Mouse (Mus musculus) neural tube, embryonic 15.5 days (tissue): Measurements from ENCODE around the gene Ppp1r2. TPM values are rescaled to one million over a fixed set of nuclear protein-coding genes. Genes with fewer than 3 reads are reported as not detected.

Experiments used
- ATAC-seq: fragments of 200-750 bp; cut with Nextera tagmentation; 2 replicates; pipeline ENCODE4 v1.8.0; 2017; ENCODE audit warnings: mild to moderate bottlenecking, moderate TSS enrichment, moderate library complexity; ENCODE audit not compliant: low FRiP score
- H3K27ac ChIP-seq: fragments of 300-500 bp; sonication (generic); replicated peaks from 2 replicates; pipeline ENCODE4 v1.5.1; 2015; ENCODE audit warnings: mild to moderate bottlenecking, inconsistent platforms
- H3K27me3 ChIP-seq: fragments of 300-500 bp; sonication (generic); replicated peaks from 2 replicates; pipeline ENCODE4 v1.6.1; 2015; ENCODE audit warnings: inconsistent platforms
- H3K36me3 ChIP-seq: fragments of 300-500 bp; sonication (generic); 2 replicates; pipeline ENCODE4 v1.6.1; 2015; ENCODE audit warnings: inconsistent platforms
- H3K4me1 ChIP-seq: fragments of 300-500 bp; sonication (generic); 2 replicates; pipeline ENCODE4 v1.6.1; 2015; ENCODE audit warnings: inconsistent platforms
- H3K4me2 ChIP-seq: fragments of 300-500 bp; sonication (generic); 2 replicates; pipeline ENCODE4 v1.6.1; 2015; ENCODE audit warnings: inconsistent platforms, mild to moderate bottlenecking, moderate library complexity
- H3K4me3 ChIP-seq: fragments of 300-500 bp; sonication (generic); replicated peaks from 2 replicates; pipeline ENCODE4 v1.5.1; 2015; ENCODE audit warnings: mild to moderate bottlenecking, inconsistent platforms
- H3K9ac ChIP-seq: fragments of 300-500 bp; sonication (generic); replicated peaks from 2 replicates; pipeline ENCODE4 v1.6.1; 2015; ENCODE audit warnings: mild to moderate bottlenecking, inconsistent platforms
- H3K9me3 ChIP-seq: fragments of 300-500 bp; sonication (generic); replicated peaks from 2 replicates; pipeline ENCODE4 v1.6.1; 2016; ENCODE audit warnings: inconsistent platforms
- WGBS: fragments of 180-500 bp; shearing (Covaris S2); methylation state at CpG from one replicate; pipeline ENCODE4 v1.1.7; 2015; ENCODE audit warnings: mixed read lengths; 5-methylcytosine and 5-hydroxymethylcytosine counted together
- polyA plus RNA-seq: library from polyadenylated mRNA; unstranded; fragments of >200 nt; fragmentation: Nextera tagmentation; extraction: Ambion mirVana; gene quantifications from 2 replicates; pipeline ENCODE4 v1.2.1, GENCODE M21; 2015

Ppp1r2 gene
- polyA plus RNA-seq, 1 experiment from 2014 or later: 123 TPM

DNA sequence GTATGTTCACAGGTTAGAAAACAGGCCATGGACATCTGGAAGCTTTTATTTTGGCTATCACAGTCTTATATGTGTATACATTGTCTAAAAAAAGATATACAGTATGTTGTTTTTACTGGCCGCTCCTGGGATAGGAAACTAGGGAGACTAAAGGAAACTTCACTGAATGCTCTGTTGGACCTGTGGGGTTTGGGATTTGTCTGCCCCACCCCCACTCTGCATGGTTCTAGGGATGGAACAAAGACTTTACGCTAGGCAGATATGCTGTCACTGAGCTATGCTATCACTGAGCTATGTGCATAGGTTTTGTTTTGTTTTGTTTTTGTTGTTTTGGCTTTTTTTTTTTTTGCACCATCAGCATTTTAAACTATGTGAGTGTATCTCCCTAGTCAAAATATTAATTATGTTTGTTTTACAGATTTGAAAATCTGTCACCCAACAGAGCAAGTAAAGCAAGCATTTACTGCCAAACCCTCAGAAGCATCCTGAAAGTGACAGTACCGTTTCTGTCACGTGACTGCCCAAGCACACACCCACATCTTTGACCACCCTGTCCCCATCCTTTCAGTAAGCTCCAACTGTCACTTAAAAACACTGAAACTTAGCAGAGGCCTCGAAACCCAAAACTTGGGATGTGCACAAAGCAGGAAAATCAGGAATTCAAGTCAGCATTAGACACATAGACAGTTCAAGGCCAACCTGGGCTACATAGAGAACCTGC lies 30.3 kb upstream of the Ppp1r2 start:
- WGBS: 74% methylated on average over 5 of the region's 5 CpGs
- Histone ChIP-seq H3K4me2 (no peak overlapping the region), H3K9me3 (no peaks in the 10 kb centered on the region), H3K9ac (no peak overlapping the region), H3K27me3 (no peaks in the 10 kb centered on the region), H3K36me3 (no peaks in the 10 kb centered on the region), H3K27ac (no peak overlapping the region), H3K4me1 (peaks cover 10% of the 10 kb centered on the region; the same call in 1 of the 2 replicates), H3K4me3 (no peak overlapping the region)
- ATAC-seq: no peak

DNA sequence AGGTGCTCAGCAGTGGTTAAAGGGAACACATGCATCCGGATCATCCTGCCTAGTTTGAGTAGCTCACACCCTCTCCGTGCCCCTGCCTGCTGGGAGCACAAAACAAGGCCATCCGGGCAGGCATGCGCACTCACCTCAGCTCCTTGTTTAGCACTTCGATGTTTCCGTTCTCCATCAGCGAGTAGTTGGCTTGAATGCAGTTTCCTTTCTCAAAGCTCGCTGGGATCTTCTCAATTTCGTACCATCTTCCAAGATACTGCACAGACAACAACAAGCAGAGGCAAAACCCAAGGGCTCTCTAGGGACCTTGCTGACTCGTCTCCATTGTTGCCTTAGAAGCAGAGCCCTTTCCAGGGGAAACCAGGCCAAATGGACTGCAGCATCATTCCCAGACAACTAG lies 28.2 kb upstream of the Ppp1r2 start:
- H3K4me3 ChIP-seq: no peak overlapping the region
- no peaks in the 10 kb centered on the region for H3K27me3 ChIP-seq
- H3K4me1 ChIP-seq: peaks cover 26% of the 10 kb centered on the region
- 57% methylated on average over 10 of the region's 10 CpGs for WGBS
- H3K9me3 ChIP-seq: no peaks in the 10 kb centered on the region
- no peaks in the 10 kb centered on the region for H3K36me3 ChIP-seq
- H3K9ac ChIP-seq: no peak overlapping the region
- no peak overlapping the region for H3K4me2 ChIP-seq
- H3K27ac ChIP-seq: no peak overlapping the region; the same call in 1 of the 2 replicates
- no peak for ATAC-seq

DNA sequence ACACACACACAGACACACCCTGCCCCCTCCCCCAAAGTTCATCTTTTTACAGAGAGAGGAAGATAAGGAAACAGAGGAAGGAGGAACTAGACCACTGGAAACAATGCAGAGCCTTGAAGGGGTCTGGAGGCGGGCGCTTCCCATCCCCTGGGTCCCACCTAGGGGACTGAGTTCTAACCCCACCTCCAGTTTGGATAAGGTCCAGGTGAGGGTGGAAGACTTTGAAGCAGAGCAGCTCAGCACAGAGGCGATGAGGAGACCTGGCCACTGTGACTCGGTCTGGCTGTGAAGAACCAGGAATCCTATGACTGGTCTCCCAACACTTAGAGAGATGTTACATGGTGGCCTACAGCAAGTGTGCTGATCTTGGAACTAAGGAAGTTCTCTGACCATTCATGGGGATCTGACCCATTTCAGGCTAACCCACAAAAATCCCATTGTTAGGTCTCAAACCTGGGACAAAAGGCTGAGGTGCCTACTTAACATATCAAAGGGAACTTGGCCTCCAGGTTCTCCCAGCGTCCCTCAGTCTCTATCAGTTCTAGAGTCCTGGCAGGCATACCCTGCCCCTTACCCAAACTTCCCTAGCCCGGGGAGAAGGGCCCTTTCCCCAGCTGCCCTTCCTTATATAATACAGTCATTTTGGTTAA lies 25.9 kb upstream of the Ppp1r2 start:
- H3K27ac ChIP-seq: no peak overlapping the region
- no peak overlapping the region for H3K9ac ChIP-seq
- 77% methylated on average over 6 of the region's 6 CpGs for WGBS
- peaks cover 26% of the 10 kb centered on the region for H3K4me1 ChIP-seq
- H3K36me3 ChIP-seq: no peaks in the 10 kb centered on the region
- no peaks in the 10 kb centered on the region for H3K27me3 ChIP-seq
- no peak overlapping the region for H3K4me3 ChIP-seq
- no peak for ATAC-seq
- H3K9me3 ChIP-seq: no peaks in the 10 kb centered on the region
- no peak overlapping the region for H3K4me2 ChIP-seq

DNA sequence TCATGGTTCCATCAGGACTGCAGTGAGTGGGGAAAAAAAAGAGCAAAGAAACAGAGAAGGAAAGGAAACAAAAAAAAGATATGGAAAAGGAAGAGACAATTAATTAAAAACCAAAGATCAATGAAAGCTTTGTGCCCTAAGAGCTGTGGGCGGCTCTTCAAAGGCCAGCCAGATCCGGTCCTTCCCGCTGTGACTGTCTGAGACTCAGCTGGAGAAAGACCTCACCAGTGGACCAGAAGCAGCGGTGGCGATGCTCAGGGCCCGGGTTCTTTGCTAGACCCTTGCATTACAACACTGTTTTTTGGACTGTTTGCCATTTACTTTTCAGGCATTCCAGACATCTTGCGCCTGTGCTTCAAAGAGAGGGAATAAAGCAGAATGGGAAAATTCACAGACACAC lies 25.4 kb upstream of the Ppp1r2 start:
- ATAC-seq: no peak

DNA sequence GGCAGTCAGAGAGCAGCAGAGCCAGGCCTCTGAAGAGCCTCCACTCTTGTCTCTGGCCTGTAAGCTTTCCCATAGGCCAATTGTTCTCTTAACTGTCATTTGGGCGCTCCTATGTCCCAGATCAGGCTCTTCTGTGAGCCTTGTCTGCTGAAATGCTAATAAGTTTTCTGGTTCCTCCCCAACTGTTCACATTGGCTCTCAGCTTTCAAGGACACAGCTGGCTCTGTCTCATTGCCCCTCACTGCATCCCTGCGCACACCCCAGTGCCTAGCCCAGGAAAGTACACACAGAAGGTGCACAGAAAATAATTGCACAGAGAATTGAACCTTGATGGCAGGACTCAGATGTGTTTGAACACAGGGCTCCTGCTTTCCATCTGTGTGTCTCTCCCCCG lies 24.9 kb upstream of the Ppp1r2 start:
- 26% methylated on average over 3 of the region's 3 CpGs for WGBS
- Histone ChIP-seq H3K9me3 (no peaks in the 10 kb centered on the region), H3K4me3 (no peak overlapping the region), H3K9ac (no peak overlapping the region), H3K4me1 (peaks cover 26% of the 10 kb centered on the region), H3K27me3 (no peaks in the 10 kb centered on the region), H3K36me3 (no peaks in the 10 kb centered on the region), H3K4me2 (no peak overlapping the region), H3K27ac (peak overlapping the region; percentile 18; the same call in 1 of the 2 replicates)
- ATAC-seq: peak; percentile 17; the same call in 1 of the 2 replicates

More for the DNA sequence above, 25.4 kb upstream of the Ppp1r2 start:
- H3K27me3 ChIP-seq: no peaks in the 10 kb centered on the region
- 33% methylated on average over 7 of the region's 7 CpGs for WGBS
- H3K9me3 ChIP-seq: no peaks in the 10 kb centered on the region
- peaks cover 26% of the 10 kb centered on the region for H3K4me1 ChIP-seq
- H3K9ac ChIP-seq: no peak overlapping the region
- 0 out of 2 replicates have a peak overlapping the region, but pooled peaks have one; percentile 18 for H3K27ac ChIP-seq
- H3K36me3 ChIP-seq: no peaks in the 10 kb centered on the region
- no peak overlapping the region for H3K4me2 ChIP-seq
- H3K4me3 ChIP-seq: no peak overlapping the region

DNA sequence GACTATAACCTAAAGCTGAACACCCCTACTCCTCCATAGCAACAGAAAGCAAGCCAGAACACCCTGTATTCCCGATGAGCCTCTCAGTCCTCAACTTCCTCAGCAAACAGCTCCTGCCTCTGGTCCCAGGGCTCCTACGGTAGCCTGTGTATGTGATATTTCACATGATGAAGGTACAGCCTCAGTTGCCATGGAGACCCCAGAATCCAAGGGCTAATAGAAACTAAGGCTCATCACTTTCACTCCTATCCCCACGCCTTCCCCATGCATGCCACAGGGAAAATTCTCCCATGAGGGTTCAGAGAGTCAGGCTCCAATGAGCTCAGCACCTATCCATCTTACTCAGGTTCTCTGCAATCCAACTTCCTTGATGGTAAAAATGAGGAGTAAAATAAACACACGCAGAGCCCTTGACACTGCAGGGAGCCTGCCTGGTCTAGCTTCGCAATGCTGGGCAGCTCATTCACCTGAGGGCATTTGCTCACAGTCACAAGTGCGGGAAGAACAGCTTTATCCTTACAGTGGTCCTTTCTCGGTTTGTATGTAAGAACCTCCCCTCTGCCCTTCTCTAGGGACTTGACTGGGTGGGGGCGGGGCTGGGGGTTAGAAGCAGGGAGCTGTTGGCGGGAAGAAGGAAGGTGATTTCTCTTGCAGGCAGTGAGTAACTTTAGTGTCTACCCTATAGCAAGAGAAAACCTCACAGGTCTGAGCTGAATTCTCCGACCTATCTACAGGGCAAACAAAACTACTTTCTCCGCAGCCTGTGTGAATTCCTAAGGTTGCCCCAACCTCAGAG lies 24.3 kb upstream of the Ppp1r2 start:
- H3K4me2 ChIP-seq: no peak overlapping the region
- no peak overlapping the region for H3K9ac ChIP-seq
- peaks cover 26% of the 10 kb centered on the region for H3K4me1 ChIP-seq
- H3K27me3 ChIP-seq: no peaks in the 10 kb centered on the region
- no peaks in the 10 kb centered on the region for H3K9me3 ChIP-seq
- ATAC-seq: peak; percentile 38
- H3K4me3 ChIP-seq: no peak overlapping the region
- H3K36me3 ChIP-seq: no peaks in the 10 kb centered on the region
- WGBS: 36% methylated on average over 11 of the region's 11 CpGs
- no peak overlapping the region for H3K27ac ChIP-seq

DNA sequence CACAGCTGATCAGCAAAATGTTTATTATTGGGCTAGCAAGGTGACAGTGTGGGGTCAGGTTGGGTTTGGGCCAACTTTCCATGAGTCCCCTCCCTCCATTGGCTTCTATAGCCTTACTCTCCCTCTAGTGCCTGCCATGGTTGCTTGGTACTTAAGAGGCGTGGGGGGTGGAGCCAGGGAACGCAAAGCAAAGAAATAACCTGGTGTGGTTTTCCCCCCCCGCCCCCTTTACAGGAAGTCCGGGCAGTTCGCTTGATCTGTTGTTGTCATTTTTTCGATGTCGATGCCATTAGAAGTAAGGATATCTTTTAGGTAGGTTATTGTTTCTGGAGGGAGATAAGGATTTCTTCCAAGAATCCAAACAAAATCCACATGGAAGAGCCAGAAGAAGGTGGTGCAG lies 22.0 kb upstream of the Ppp1r2 start:
- Histone ChIP-seq H3K4me1 (peaks cover 19% of the 10 kb centered on the region), H3K27me3 (no peaks in the 10 kb centered on the region), H3K9ac (no peak overlapping the region), H3K27ac (no peak overlapping the region), H3K36me3 (no peaks in the 10 kb centered on the region), H3K4me3 (no peak overlapping the region), H3K9me3 (no peaks in the 10 kb centered on the region), H3K4me2 (no peak overlapping the region)
- ATAC-seq: no peak
- 94% methylated on average over 7 of the region's 7 CpGs for WGBS

DNA sequence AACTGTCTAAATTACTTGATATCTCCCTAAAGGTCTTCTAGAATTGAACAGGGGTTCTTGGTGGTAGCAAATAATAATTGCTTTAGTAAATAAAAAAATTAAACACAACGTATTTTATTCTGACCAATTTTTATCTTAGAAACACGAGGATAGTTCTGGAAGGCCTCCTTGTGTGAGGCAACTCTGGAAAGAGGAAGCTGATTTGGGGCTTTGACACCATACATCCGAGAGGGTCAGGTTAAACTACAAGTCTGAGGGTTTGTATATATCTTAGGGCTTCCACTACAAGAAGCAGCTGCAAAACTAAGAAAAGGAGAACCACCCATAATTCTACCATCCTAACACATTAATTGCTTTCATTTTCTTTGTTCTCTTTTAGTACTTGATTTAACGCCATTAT lies 18.7 kb upstream of the Ppp1r2 start:
- Histone ChIP-seq H3K27ac (no peak overlapping the region), H3K9ac (no peak overlapping the region), H3K36me3 (no peaks in the 10 kb centered on the region), H3K4me1 (no peaks in the 10 kb centered on the region), H3K4me3 (no peak overlapping the region), H3K27me3 (no peaks in the 10 kb centered on the region), H3K9me3 (no peaks in the 10 kb centered on the region), H3K4me2 (no peak overlapping the region)
- WGBS: 46% methylated on average over 4 of the region's 4 CpGs
- ATAC-seq: no peak

DNA sequence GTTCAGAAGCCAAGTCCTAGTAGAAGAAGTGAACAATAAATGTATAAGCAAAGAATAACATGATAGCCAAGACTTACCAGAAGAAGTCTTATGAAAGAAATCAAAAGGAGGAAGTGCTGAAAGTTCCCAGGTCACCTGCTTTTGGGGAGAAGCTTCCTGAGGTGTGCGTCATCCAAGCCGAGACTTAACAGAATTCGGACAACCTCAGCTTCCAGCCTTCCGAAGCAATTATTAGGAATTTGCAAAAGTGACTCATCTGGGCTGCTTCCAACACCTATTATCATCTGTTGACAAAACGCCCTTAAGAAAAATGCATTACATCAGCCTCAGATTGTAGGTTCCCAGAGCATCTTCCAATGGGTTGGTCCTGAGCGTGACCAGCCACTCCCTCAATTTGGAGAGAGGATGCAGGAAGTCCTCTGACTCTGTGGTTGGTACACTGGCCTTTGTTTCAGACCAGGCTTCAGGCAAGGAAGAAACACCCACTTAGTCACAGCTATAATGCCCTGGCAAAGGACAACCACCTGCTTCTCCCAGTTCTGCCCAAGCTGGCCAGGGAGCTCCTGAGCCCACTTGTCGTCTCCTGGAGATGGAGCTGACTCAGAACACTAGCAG lies 15.8 kb upstream of the Ppp1r2 start:
- 0 out of 2 replicates have a peak overlapping the region, but pooled peaks have one; percentile 49 for H3K27ac ChIP-seq
- no peaks in the 10 kb centered on the region for H3K27me3 ChIP-seq
- no peak overlapping the region for H3K9ac ChIP-seq
- no peak overlapping the region for H3K4me2 ChIP-seq
- no peak overlapping the region for H3K4me3 ChIP-seq
- no peaks in the 10 kb centered on the region for H3K36me3 ChIP-seq
- ATAC-seq: no peak
- WGBS: 85% methylated on average over 7 of the region's 7 CpGs
- H3K4me1 ChIP-seq: no peaks in the 10 kb centered on the region
- no peaks in the 10 kb centered on the region for H3K9me3 ChIP-seq

DNA sequence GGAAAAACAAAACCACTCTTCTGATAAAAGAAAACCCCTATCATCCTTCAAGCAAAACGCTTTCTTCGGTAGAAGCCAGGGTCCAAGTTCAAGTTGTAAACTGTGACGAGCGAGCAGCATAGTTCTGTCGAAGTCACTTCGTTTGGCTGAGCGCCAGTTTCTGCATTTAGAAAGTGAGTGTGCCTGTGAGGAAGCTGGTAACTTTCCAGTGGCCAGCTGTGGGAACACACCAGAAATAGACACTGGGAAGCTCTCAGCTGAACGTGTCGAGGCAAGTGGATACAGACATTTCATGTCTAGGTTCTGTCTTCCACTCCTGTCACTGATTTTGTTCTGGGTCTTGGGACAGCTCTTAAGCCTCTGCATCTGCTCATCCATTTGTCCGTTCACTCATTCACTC lies 15.2 kb upstream of the Ppp1r2 start:
- H3K27ac ChIP-seq: 0 out of 2 replicates have a peak overlapping the region, but pooled peaks have one; percentile 49
- 60% methylated on average over 10 of the region's 10 CpGs for WGBS
- no peaks in the 10 kb centered on the region for H3K9me3 ChIP-seq
- H3K4me2 ChIP-seq: no peak overlapping the region
- H3K9ac ChIP-seq: no peak overlapping the region
- no peak for ATAC-seq
- no peaks in the 10 kb centered on the region for H3K27me3 ChIP-seq
- no peaks in the 10 kb centered on the region for H3K36me3 ChIP-seq
- no peaks in the 10 kb centered on the region for H3K4me1 ChIP-seq
- no peak overlapping the region for H3K4me3 ChIP-seq

DNA sequence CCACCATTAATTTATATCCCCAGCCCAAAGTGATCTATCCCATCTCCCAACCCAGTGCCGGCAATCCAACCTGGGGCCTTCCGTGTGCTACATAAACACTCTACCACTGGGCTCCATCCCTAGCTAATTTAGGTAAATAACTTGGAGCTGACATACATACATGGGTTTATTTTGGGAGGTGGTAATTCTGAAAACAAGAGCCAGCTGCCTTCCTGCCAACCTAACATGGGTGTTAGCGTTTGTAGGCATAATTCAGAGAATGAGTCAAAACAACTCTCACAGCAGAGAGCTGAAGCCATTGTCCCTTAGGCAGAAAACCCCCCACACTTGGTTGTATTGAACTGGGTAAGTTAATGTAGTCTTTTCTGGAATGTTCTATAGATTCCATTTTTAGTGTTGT lies 12.6 kb upstream of the Ppp1r2 start:
- no peaks in the 10 kb centered on the region for H3K4me1 ChIP-seq
- no peak overlapping the region for H3K4me2 ChIP-seq
- H3K27ac ChIP-seq: no peak overlapping the region
- H3K9ac ChIP-seq: no peak overlapping the region
- ATAC-seq: no peak
- H3K4me3 ChIP-seq: no peak overlapping the region
- H3K36me3 ChIP-seq: no peaks in the 10 kb centered on the region
- H3K27me3 ChIP-seq: no peaks in the 10 kb centered on the region
- H3K9me3 ChIP-seq: no peaks in the 10 kb centered on the region
- 86% methylated on average over 3 of the region's 3 CpGs for WGBS
